9 mouse cellular contexts compared by ENCODE assay signal in genomic region chr6:134888563-134889017, GRCm38 (mm10). TPM values are rescaled to one million over a fixed set of nuclear protein-coding genes. Genes with fewer than 3 reads are reported as not detected.
DNase-seq lines count a peak whose midpoint lies in the region; ATAC-seq and TF ChIP-seq lines count a peak whose summit lies in the region.
"Had no signal": no experiment of that assay in that cellular context is flagged by ENCODE, and none has a peak within 500 bp of the region (broad histone marks: within the 10 kb centered on the region; RNA-seq: fewer than 3 reads in every experiment).

No protein-coding gene starts in this region.

- TF ChIP-seq CTCF in kidney, adult 2 months (conservative IDR thresholded peaks at IDR 0.05; ENCODE audit: insufficient read depth, insufficient read length, low read depth, low read length) = no peak
- no peak for TF ChIP-seq CTCF in lung, postnatal 0 days (IDR thresholded peaks at IDR 0.05)
- TF ChIP-seq CTCF in lung, adult 2 months (IDR thresholded peaks at IDR 0.05; ENCODE audit: insufficient read depth, low read length) = no peak

- no peak for TF ChIP-seq EP300 in lung, postnatal 0 days (IDR thresholded peaks at IDR 0.05)

- no peak overlapping the region for H3K9ac ChIP-seq in lung, postnatal 0 days (replicated peaks; ENCODE audit: low read depth)
- H3K9ac ChIP-seq: embryonic facial prominence, embryonic 13.5 days had no signal

- no peaks in the 10 kb centered on the region for H3K4me1 ChIP-seq in kidney, adult 2 months (ENCODE audit: control insufficient read depth, insufficient read depth, low read length)
- no peaks in the 10 kb centered on the region for H3K4me1 ChIP-seq in lung, postnatal 0 days (ENCODE audit: insufficient read depth, low read depth, low read length)
- no peaks in the 10 kb centered on the region for H3K4me1 ChIP-seq in lung, adult 2 months (ENCODE audit: control insufficient read depth, insufficient read depth, low read length)

- H3K27me3 ChIP-seq in kidney, adult 2 months (replicated peaks; ENCODE audit: control insufficient read depth, insufficient read depth, low read length) = no peaks in the 10 kb centered on the region
- no peaks in the 10 kb centered on the region for H3K27me3 ChIP-seq in lung, postnatal 0 days (replicated peaks; ENCODE audit: insufficient read depth, low read length)
- H3K27me3 ChIP-seq: embryonic facial prominence, embryonic 13.5 days had no signal

- ATAC-seq in lung, postnatal 0 days = no peak

- no peak overlapping the region for H3K4me2 ChIP-seq in lung, postnatal 0 days (replicated peaks; ENCODE audit: low read depth, low read length)

- no peak for TF ChIP-seq POLR2A in kidney, adult 2 months (IDR thresholded peaks at IDR 0.05; ENCODE audit: low read depth, low read length)
- TF ChIP-seq POLR2A in lung, adult 2 months (IDR thresholded peaks at IDR 0.05; ENCODE audit: borderline replicate concordance, extremely low read depth, low read depth, low read length) = no peak

- no peaks in the 10 kb centered on the region for H3K9me3 ChIP-seq in lung, postnatal 0 days (ENCODE audit: low read length)
- H3K9me3 ChIP-seq: embryonic facial prominence, embryonic 13.5 days had no signal

- whole genome bisulfite sequencing in kidney, adult 2 months = 27% methylated on average over 4 of the region's 4 CpGs
- WGBS in lung, postnatal 0 days = 7% methylated on average over 4 of the region's 4 CpGs
- WGBS in lung, adult 2 months = 15% methylated on average over 4 of the region's 4 CpGs

- no peak overlapping the region for H3K4me3 ChIP-seq in kidney, adult 2 months (ENCODE audit: insufficient read depth, low read depth, low read length)
- no peak overlapping the region for H3K4me3 ChIP-seq in lung, postnatal 0 days (ENCODE audit: low read depth, low read length)
- H3K4me3 ChIP-seq in lung, adult 2 months (replicated peaks; ENCODE audit: extremely low read depth, low read depth, low read length) = no peak overlapping the region

- H3K36me3 ChIP-seq in kidney, adult 2 months (ENCODE audit: control insufficient read depth, insufficient read depth, low read length) = no peaks in the 10 kb centered on the region
- no peaks in the 10 kb centered on the region for H3K36me3 ChIP-seq in lung, postnatal 0 days (ENCODE audit: insufficient read depth, low read length)
- H3K36me3 ChIP-seq: embryonic facial prominence, embryonic 13.5 days had no signal

- no peak overlapping the region for H3K27ac ChIP-seq in kidney, adult 2 months (ENCODE audit: insufficient read depth, low read depth, low read length)
- H3K27ac ChIP-seq in lung, postnatal 0 days (ENCODE audit: low read length) = no peak overlapping the region
- H3K27ac ChIP-seq: embryonic facial prominence, embryonic 13.5 days had no signal

- DNase-seq in kidney, adult 2 months = peak; percentile 7
- no peak for DNase-seq in kidney, postnatal 4 days
- DNase-seq in frontal cortex, postnatal 10 days (ENCODE audit: low spot score in 2 of 2) = peak; percentile 71 to 73
- peak; percentile 52 to 64 for DNase-seq in left cerebral cortex, adult 9 months (ENCODE audit: low spot score in 2 of 2)
- peak; percentile 73 to 77 for DNase-seq in right cerebral cortex, adult 2 months (ENCODE audit: low spot score in 2 of 2)
- DNase-seq in yolk sac, embryonic 10.5 days (ENCODE audit: low spot score) = no peak
- no peak for DNase-seq in lung, postnatal 0 days (ENCODE audit: low spot score)
- DNase-seq in lung, adult 2 months = no peak

RNA-seq across cellular contexts. Expression of gene Gpr19, which starts 9.8 kb away (rescaled TPM):
- 6.4 and 7.9 TPM in 2 replicates for polyA plus RNA-seq in kidney, adult 2 months (2012; rRNA removed)
- 9.3 and 9.8 TPM in 2 replicates for polyA plus RNA-seq in lung, postnatal 0 days (2015; fragmentation: Nextera tagmentation; extraction: Ambion mirVana)
- 6.0 and 9.2 TPM in 2 replicates for polyA plus RNA-seq in lung, adult 2 months (2012; rRNA removed)

RNA-seq across cellular contexts. Expression of gene Cdkn1b, which starts 31.6 kb away (rescaled TPM):
- 15.9 and 17.1 TPM in 2 replicates for polyA plus RNA-seq in kidney, adult 2 months (2012; rRNA removed)
- 43.4 and 46.2 TPM in 2 replicates for polyA plus RNA-seq in lung, postnatal 0 days (2015; fragmentation: Nextera tagmentation; extraction: Ambion mirVana)
- 26.9 and 31.6 TPM in 2 replicates for polyA plus RNA-seq in lung, adult 2 months (2012; rRNA removed)

RNA-seq across cellular contexts. Expression of gene Crebl2, which starts 58.6 kb away (rescaled TPM):
- polyA plus RNA-seq in kidney, adult 2 months (2012; rRNA removed) = 20.4 and 26.1 TPM in 2 replicates
- polyA plus RNA-seq in lung, postnatal 0 days (2015; fragmentation: Nextera tagmentation; extraction: Ambion mirVana) = 6.6 and 7.2 TPM in 2 replicates
- polyA plus RNA-seq in lung, adult 2 months (2012; rRNA removed) = 15.9 and 25.1 TPM in 2 replicates

Comparison
In these comparisons a context has a peak if more than half of its experiments do, and no peak if none do; other contexts are left out.
1. DNase-seq: peak in kidney, adult 2 months (single experiment), frontal cortex, postnatal 10 days (2 of 2), left cerebral cortex, adult 9 months (2 of 2) and right cerebral cortex, adult 2 months (2 of 2); none in kidney, postnatal 4 days (0 of 2), yolk sac, embryonic 10.5 days (single experiment), lung, postnatal 0 days (single experiment) and lung, adult 2 months (single experiment).